Mouse (Mus musculus) stomach, embryonic 15.5 days (tissue): ENCODE measurements at regions not wholly inside any gene's neighbourhood (a gene's known extent, or its start where the extent isn't known, plus 50 kb on each side); places are given as distances from the start of the nearest gene placed in this dataset.
A peak's percentile ranks its signal among the peaks of the same experiment; 100 is the strongest.

Experiments used
- ATAC-seq: fragments of 200-750 bp; cut with Nextera tagmentation; 2 replicates; pipeline ENCODE4 v1.8.0; 2017; ENCODE audit warnings: low read depth, moderate number of reproducible peaks, moderate TSS enrichment; ENCODE audit not compliant: insufficient read depth, low FRiP score
- H3K27ac ChIP-seq: fragments of 300-500 bp; sonication (generic); 2 replicates; pipeline ENCODE4 v1.5.1; 2015; ENCODE audit warnings: mild to moderate bottlenecking, inconsistent platforms
- H3K27me3 ChIP-seq: fragments of 300-500 bp; sonication (generic); replicated peaks from 2 replicates; pipeline ENCODE4 v1.6.1; 2015; ENCODE audit warnings: inconsistent platforms
- H3K36me3 ChIP-seq: fragments of 300-500 bp; sonication (generic); 2 replicates; pipeline ENCODE4 v1.6.1; 2015; ENCODE audit warnings: inconsistent platforms
- H3K4me1 ChIP-seq: fragments of 300-500 bp; sonication (generic); 2 replicates; pipeline ENCODE4 v1.6.1; 2015; ENCODE audit warnings: inconsistent platforms
- H3K4me2 ChIP-seq: fragments of 300-500 bp; sonication (generic); 2 replicates; pipeline ENCODE4 v1.6.1; 2015; ENCODE audit warnings: mild to moderate bottlenecking, inconsistent platforms
- H3K4me3 ChIP-seq: fragments of 300-500 bp; sonication (generic); replicated peaks from 2 replicates; pipeline ENCODE4 v1.5.1; 2015; ENCODE audit warnings: inconsistent platforms
- H3K9ac ChIP-seq: fragments of 300-500 bp; sonication (generic); 2 replicates; pipeline ENCODE4 v1.6.1; 2015; ENCODE audit warnings: inconsistent platforms
- H3K9me3 ChIP-seq: fragments of 300-500 bp; sonication (generic); 2 replicates; pipeline ENCODE4 v1.6.1; 2016; ENCODE audit warnings: inconsistent platforms
- WGBS: fragments of 180-500 bp; shearing (Covaris S2); methylation state at CpG from one replicate; pipeline ENCODE4 v1.1.7; 2015; 5-methylcytosine and 5-hydroxymethylcytosine counted together

- Histone ChIP-seq H3K9me3 (no peaks in the 10 kb centered on the region), H3K9ac (no peak overlapping the region), H3K36me3 (no peaks in the 10 kb centered on the region), H3K27ac (no peak overlapping the region), H3K27me3 (no peaks in the 10 kb centered on the region), H3K4me2 (no peak overlapping the region), H3K4me1 (0 out of 2 replicates have a peak, but pooled peaks cover 8% of the 10 kb centered on the region), H3K4me3 (no peak overlapping the region)
- no peak for ATAC-seq
- 73% methylated on average over 3 of the region's 3 CpGs for WGBS
These were observed 57.7 kb upstream of the Ror1 start for GRCm38 (mm10) chr4:100037868-100038267.

GRCm38 (mm10) chr4:100039741-100040140 is 55.9 kb upstream of the Ror1 start:
- H3K4me3 ChIP-seq = no peak overlapping the region
- H3K27me3 ChIP-seq = no peaks in the 10 kb centered on the region
- no peak for ATAC-seq
- WGBS = 85% methylated on average over 3 of the region's 3 CpGs
- H3K27ac ChIP-seq = no peak overlapping the region
- 0 out of 2 replicates have a peak, but pooled peaks cover 3% of the 10 kb centered on the region for H3K4me1 ChIP-seq
- no peaks in the 10 kb centered on the region for H3K36me3 ChIP-seq
- H3K4me2 ChIP-seq = no peak overlapping the region
- no peak overlapping the region for H3K9ac ChIP-seq
- no peaks in the 10 kb centered on the region for H3K9me3 ChIP-seq

- no peak overlapping the region for H3K4me2 ChIP-seq
- H3K9ac ChIP-seq = no peak overlapping the region
- H3K4me1 ChIP-seq = 0 out of 2 replicates have a peak, but pooled peaks cover 3% of the 10 kb centered on the region
- ATAC-seq = no peak
- H3K27me3 ChIP-seq = no peaks in the 10 kb centered on the region
- WGBS = 76% methylated on average over 11 of the region's 11 CpGs
- H3K27ac ChIP-seq = no peak overlapping the region
- H3K9me3 ChIP-seq = no peaks in the 10 kb centered on the region
- H3K4me3 ChIP-seq = no peak overlapping the region
- no peaks in the 10 kb centered on the region for H3K36me3 ChIP-seq
These were observed 53.6 kb upstream of the Ror1 start for GRCm38 (mm10) chr4:100041982-100042381.

GRCm38 (mm10) chr4:100045164-100045906 is 50.3 kb upstream of the Ror1 start:
- Histone ChIP-seq H3K9me3 (no peaks in the 10 kb centered on the region), H3K4me2 (no peak overlapping the region), H3K4me1 (peaks cover 5% of the 10 kb centered on the region), H3K36me3 (no peaks in the 10 kb centered on the region), H3K9ac (no peak overlapping the region), H3K27ac (peak overlapping the region; percentile 44; the same call in 1 of the 2 replicates), H3K4me3 (no peak overlapping the region), H3K27me3 (no peaks in the 10 kb centered on the region)
- no peak for ATAC-seq
- 62% methylated on average over 15 of the region's 15 CpGs for WGBS
